Mouse (Mus musculus): ENCODE measurements around the gene Fxn. TPM values are rescaled to one million over a fixed set of nuclear protein-coding genes. Genes with fewer than 3 reads are reported as not detected.

Gene Fxn
- polyA plus RNA-seq (2012; rRNA removed), result 25.7 and 29.2 TPM in 2 replicates

DNA sequence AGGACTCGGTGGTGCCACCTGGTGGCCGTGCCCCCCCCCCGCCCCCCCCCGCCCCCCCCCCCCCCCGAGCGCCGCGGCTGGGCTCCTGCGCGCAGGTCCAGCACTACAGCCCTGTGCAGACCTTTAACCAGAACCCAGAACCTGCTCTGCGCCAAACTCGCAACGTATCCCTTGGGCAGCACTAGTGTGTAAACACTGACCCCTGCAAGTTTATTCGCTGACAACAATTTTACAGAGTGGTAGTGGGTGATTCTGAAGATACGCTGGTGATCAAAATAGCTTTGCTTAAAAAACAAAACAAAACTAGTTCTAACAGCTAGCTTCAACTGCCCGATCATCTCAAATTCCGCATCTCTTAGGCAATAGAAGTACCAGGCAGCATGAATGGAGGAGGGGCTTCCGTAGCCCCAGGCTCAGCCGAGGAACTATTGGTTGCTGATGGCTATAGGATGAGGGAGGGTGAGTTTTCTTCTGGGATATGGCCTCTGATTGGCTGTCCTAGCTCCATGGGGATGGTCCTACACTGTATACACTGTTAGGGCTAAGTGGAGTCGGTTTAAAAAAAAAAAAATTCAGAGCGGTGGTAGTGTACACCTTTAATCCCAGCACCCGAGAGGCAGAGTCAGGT lies at the start of gene Fxn:
Fxn (minus strand) TSS at position 5 of the 628 bp plus-strand sequence.
- Histone ChIP-seq H3K36me3 (ENCODE audit: control insufficient read depth, insufficient read depth, low read length) (no peaks in the 10 kb centered on the region), H3K27ac (ENCODE audit: insufficient read depth, low read depth, low read length) (peak within 1 kb of the TSS; percentile 49), H3K27me3 (replicated peaks; ENCODE audit: control insufficient read depth, insufficient read depth, low read length) (no peaks in the 10 kb centered on the region), H3K4me3 (ENCODE audit: insufficient read depth, low read depth, low read length) (peak within 1 kb of the TSS; percentile 72), H3K4me1 (ENCODE audit: control insufficient read depth, insufficient read depth, low read length) (no peaks in the 10 kb centered on the region)
- WGBS, result 4% methylated on average over 20 of the region's 22 CpGs
- TF ChIP-seq POLR2A (IDR thresholded peaks at IDR 0.05; ENCODE audit: low read depth, low read length) (no peak), CTCF (conservative IDR thresholded peaks at IDR 0.05; ENCODE audit: insufficient read depth, insufficient read length, low read depth, low read length) (no peak)
- no peak for DNase-seq

DNA sequence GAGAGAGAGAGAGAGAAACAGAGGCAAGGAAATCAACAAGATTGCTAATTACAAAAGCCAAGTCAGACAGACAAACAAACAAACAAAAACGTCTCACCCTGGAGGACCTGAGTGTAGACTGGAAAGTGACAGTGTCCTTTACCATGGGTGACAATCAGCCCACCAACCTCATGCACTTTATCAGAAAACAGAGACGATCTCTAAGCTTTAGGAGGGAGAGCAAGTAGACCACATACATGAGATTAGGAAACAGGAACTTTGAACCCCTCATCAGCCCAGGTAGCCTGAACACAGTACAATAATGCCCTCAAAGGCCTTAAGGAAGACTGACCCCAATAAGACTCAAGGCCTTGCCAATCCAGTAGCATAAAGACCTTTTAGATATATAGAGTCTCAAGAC lies 47.5 kb upstream of the Fxn start:
- no peak for DNase-seq
- TF ChIP-seq POLR2A (IDR thresholded peaks at IDR 0.05; ENCODE audit: low read depth, low read length) (no peak), CTCF (conservative IDR thresholded peaks at IDR 0.05; ENCODE audit: insufficient read depth, insufficient read length, low read depth, low read length) (no peak)
- H3K27ac ChIP-seq (ENCODE audit: insufficient read depth, low read depth, low read length), result no peak overlapping the region
- no peaks in the 10 kb centered on the region for H3K4me1 ChIP-seq (ENCODE audit: control insufficient read depth, insufficient read depth, low read length)
- H3K27me3 ChIP-seq (replicated peaks; ENCODE audit: control insufficient read depth, insufficient read depth, low read length), result no peaks in the 10 kb centered on the region
- 67% methylated on average over 2 of the region's 2 CpGs for WGBS
- H3K36me3 ChIP-seq (ENCODE audit: control insufficient read depth, insufficient read depth, low read length), result no peaks in the 10 kb centered on the region
- no peak overlapping the region for H3K4me3 ChIP-seq (ENCODE audit: insufficient read depth, low read depth, low read length)

- no peak overlapping the region for H3K4me3 ChIP-seq (ENCODE audit: insufficient read depth, low read depth, low read length)
- no peak overlapping the region for H3K27ac ChIP-seq (ENCODE audit: insufficient read depth, low read depth, low read length)
- no peaks in the 10 kb centered on the region for H3K36me3 ChIP-seq (ENCODE audit: control insufficient read depth, insufficient read depth, low read length)
- H3K4me1 ChIP-seq (ENCODE audit: control insufficient read depth, insufficient read depth, low read length), result no peaks in the 10 kb centered on the region
- no peaks in the 10 kb centered on the region for H3K27me3 ChIP-seq (replicated peaks; ENCODE audit: control insufficient read depth, insufficient read depth, low read length)
- 87% methylated on average over 1 of the region's 1 CpGs for WGBS
- TF ChIP-seq POLR2A (IDR thresholded peaks at IDR 0.05; ENCODE audit: low read depth, low read length) (no peak), CTCF (conservative IDR thresholded peaks at IDR 0.05; ENCODE audit: insufficient read depth, insufficient read length, low read depth, low read length) (no peak)
- DNase-seq, result no peak
Observed at GRCm38 (mm10) chr19:24326969-24327368, 46.6 kb upstream of the Fxn start.

- H3K36me3 ChIP-seq (ENCODE audit: control insufficient read depth, insufficient read depth, low read length), result no peaks in the 10 kb centered on the region
- H3K27ac ChIP-seq (ENCODE audit: insufficient read depth, low read depth, low read length), result no peak overlapping the region
- H3K4me1 ChIP-seq (ENCODE audit: control insufficient read depth, insufficient read depth, low read length), result no peaks in the 10 kb centered on the region
- no peak for TF ChIP-seq CTCF (conservative IDR thresholded peaks at IDR 0.05; ENCODE audit: insufficient read depth, insufficient read length, low read depth, low read length)
- no peak for TF ChIP-seq POLR2A (IDR thresholded peaks at IDR 0.05; ENCODE audit: low read depth, low read length)
- DNase-seq, result no peak
- no peak overlapping the region for H3K4me3 ChIP-seq (ENCODE audit: insufficient read depth, low read depth, low read length)
- WGBS, result 84% methylated on average over 6 of the region's 6 CpGs
- H3K27me3 ChIP-seq (replicated peaks; ENCODE audit: control insufficient read depth, insufficient read depth, low read length), result no peaks in the 10 kb centered on the region
Observed at GRCm38 (mm10) chr19:24325692-24326091, 45.3 kb upstream of the Fxn start.

DNA sequence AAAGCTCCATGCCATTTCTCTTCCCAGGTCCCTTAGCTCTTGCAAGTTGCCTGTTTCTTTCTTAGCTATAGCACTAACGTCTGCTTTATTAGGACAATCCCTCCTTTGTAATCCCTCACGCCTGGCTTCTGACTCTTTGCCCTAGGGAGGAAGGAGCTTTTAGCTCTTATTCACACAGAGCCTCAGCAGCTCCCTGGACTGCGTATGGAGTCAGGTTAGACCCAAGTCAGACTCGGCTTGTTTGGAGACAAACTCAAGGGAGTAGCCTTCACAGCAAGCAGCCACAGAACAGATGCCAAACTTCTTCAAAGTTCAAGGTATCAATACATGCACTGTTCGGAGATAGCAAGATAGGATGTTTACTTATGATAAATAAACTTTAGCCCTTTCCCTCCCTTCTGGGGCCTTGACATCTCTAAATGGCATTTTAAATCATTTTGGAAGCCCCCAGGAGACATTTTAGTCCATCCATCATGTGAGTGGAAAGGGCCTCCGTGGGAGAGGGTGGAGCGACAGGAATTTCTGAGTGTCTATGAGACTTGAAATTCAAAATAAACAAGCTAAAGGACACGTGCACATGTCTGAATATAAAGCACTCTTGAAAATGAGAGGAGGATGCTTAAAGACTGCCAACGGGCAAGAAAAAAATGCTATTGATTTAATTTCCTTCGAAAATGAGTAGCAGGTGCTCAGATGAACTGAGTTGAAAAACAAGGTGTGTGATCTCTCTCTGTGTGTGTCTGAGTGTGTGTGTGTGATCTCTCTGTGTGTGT lies 43.6 kb upstream of the Fxn start:
- H3K27ac ChIP-seq (ENCODE audit: insufficient read depth, low read depth, low read length), result no peak overlapping the region
- H3K27me3 ChIP-seq (replicated peaks; ENCODE audit: control insufficient read depth, insufficient read depth, low read length), result no peaks in the 10 kb centered on the region
- no peak for DNase-seq
- no peak overlapping the region for H3K4me3 ChIP-seq (ENCODE audit: insufficient read depth, low read depth, low read length)
- TF ChIP-seq CTCF (conservative IDR thresholded peaks at IDR 0.05; ENCODE audit: insufficient read depth, insufficient read length, low read depth, low read length) (no peak), POLR2A (IDR thresholded peaks at IDR 0.05; ENCODE audit: low read depth, low read length) (no peak)
- H3K36me3 ChIP-seq (ENCODE audit: control insufficient read depth, insufficient read depth, low read length), result no peaks in the 10 kb centered on the region
- 54% methylated on average over 10 of the region's 10 CpGs for whole genome bisulfite sequencing
- no peaks in the 10 kb centered on the region for H3K4me1 ChIP-seq (ENCODE audit: control insufficient read depth, insufficient read depth, low read length)

DNA sequence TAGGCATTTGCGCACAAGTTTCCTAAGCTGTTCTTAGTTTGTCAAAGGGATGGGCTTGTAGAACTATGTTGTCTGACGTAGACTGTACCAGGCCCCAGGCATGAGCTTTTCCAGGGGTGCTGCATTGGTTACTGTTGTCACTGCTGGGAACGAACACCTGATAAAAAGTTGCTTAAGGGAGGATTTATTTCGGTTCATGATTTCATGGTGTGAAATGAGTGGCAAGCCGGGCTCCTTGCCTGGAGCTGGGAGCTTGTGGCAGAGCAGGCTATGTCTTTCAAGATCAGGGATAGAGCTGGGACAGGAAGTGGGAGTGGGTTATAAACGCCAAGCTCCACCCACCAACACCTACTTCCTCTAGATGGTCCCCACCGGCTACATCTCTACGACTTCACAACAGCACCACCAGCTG lies 41.5 kb upstream of the Fxn start:
- H3K4me3 ChIP-seq (ENCODE audit: insufficient read depth, low read depth, low read length), result no peak overlapping the region
- DNase-seq, result no peak
- no peak overlapping the region for H3K27ac ChIP-seq (ENCODE audit: insufficient read depth, low read depth, low read length)
- TF ChIP-seq POLR2A (IDR thresholded peaks at IDR 0.05; ENCODE audit: low read depth, low read length) (no peak), CTCF (conservative IDR thresholded peaks at IDR 0.05; ENCODE audit: insufficient read depth, insufficient read length, low read depth, low read length) (no peak)
- WGBS, result 91% methylated on average over 8 of the region's 8 CpGs
- no peaks in the 10 kb centered on the region for H3K36me3 ChIP-seq (ENCODE audit: control insufficient read depth, insufficient read depth, low read length)
- H3K27me3 ChIP-seq (replicated peaks; ENCODE audit: control insufficient read depth, insufficient read depth, low read length), result no peaks in the 10 kb centered on the region
- H3K4me1 ChIP-seq (ENCODE audit: control insufficient read depth, insufficient read depth, low read length), result no peaks in the 10 kb centered on the region

DNA sequence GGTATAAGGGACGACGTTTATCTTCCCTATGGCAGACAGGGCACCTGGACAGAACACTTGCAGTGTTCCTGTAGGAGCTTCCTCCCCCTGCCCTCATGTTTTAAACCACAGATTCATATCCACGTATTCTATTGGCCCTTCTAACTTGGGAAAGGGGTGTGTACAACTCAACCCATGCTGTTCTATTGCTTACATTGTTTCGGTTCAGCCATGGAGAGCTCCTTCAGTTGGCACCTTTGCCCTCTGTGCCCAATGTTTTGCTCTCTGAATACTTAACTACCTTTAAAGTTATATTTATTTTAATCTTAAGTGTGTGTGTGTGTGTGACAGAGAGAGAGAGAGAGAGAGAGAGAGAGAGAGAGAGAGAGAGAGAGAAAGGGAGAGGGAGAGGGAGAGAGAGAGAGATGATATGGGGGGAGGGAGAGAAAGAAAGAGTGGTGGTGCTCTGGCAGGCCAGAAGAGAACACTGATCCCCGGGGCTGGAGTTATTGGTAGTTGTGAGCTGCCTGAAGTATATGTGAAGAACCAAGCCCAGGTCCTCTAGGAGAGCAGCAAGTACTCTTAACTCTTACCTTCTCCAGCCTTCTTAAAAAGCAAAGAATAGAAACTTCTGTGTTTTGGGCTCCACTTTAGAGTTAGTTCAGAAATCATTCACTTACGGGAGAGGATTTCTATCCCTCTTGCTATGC lies 41.0 kb upstream of the Fxn start:
- Histone ChIP-seq H3K27me3 (replicated peaks; ENCODE audit: control insufficient read depth, insufficient read depth, low read length) (no peaks in the 10 kb centered on the region), H3K36me3 (ENCODE audit: control insufficient read depth, insufficient read depth, low read length) (no peaks in the 10 kb centered on the region), H3K27ac (ENCODE audit: insufficient read depth, low read depth, low read length) (no peak overlapping the region), H3K4me1 (ENCODE audit: control insufficient read depth, insufficient read depth, low read length) (no peaks in the 10 kb centered on the region), H3K4me3 (ENCODE audit: insufficient read depth, low read depth, low read length) (no peak overlapping the region)
- WGBS, result 94% methylated on average over 6 of the region's 6 CpGs
- DNase-seq, result no peak
- no peak for TF ChIP-seq CTCF (conservative IDR thresholded peaks at IDR 0.05; ENCODE audit: insufficient read depth, insufficient read length, low read depth, low read length)

Measured in kidney, adult 2 months (tissue).